Mouse (Mus musculus) spleen, adult 2 months (tissue): ENCODE measurements around the gene Sema4d.

ENCODE experiments used
- CTCF ChIP-seq: fragments of 200-500 bp; IDR thresholded peaks from 2 replicates; pipeline ENCODE4 v1.5.1; 2011; ENCODE audit warnings: mild to moderate bottlenecking, inconsistent platforms; ENCODE audit not compliant: insufficient read depth, insufficient read length, insufficient replicate concordance; ENCODE audit errors: extremely low read depth
- POLR2A ChIP-seq: fragments of 200-500 bp; IDR thresholded peaks from 2 replicates; pipeline ENCODE4 v1.6.1; 2011; ENCODE audit warnings: low read depth, low read length, inconsistent platforms

DNA sequence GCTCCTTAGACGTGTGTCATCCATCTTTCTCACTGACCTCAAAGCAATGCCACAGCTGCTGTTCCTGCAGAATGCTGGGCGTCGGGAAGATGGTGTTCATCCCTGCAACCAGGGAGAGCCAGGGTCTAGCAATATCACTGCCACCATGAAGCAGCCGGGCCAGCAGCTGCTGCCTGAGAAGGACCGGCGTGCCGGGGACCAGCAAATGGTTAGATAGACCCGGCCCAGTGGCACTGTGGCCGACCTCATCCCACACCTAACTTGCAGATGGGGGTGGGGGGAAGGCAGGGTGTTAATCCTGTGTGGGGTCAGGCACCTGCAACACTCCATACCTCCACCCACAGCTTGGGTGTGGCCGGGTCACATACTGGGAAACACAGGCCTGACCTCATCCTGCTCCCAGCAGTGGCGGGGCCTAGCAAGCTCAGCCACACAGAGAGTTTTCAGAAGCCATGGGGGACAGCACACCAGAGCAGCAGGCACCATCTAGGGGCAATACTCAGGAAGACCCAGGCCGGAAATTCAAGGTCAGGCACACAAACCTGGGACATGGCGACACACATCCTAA, 38.9 kb downstream of the Sema4d start:
- TF ChIP-seq CTCF (no peak), POLR2A (no peak)
